ENCODE assay signal across 27 mouse cellular contexts in the genomic region with DNA sequence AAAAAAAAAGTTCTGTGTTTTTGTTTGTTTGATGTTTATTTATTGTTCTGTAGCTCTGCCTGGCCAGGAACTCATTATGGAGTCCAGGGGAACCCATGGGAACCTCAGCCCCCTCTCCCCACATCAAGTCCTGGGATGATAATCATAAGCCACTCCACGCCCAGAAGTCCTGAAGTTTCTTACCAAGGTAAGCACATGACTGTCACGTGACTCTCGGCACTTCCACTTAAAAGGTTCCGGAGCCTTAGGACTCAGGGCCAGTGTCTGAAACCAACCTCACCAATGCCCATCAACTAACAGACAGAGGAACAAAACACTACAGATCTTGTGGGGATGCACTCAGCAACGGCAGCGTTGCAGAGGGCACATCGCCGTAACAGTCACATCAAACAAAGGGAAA. TPM values are rescaled to one million over a fixed set of nuclear protein-coding genes. Genes with fewer than 3 reads are reported as not detected.
DNase-seq lines count a peak whose midpoint lies in the region; ATAC-seq lines count a peak whose summit lies in the region.
"Had no signal": no experiment of that assay in that cellular context is flagged by ENCODE, and none has a peak within 500 bp of the region (broad histone marks: within the 10 kb centered on the region; RNA-seq: fewer than 3 reads in every experiment).

No protein-coding gene starts in this region.

- no peak overlapping the region for H3K4me3 ChIP-seq in brown adipose tissue, adult 24 weeks (ENCODE audit: insufficient read depth, low read depth, low read length)
- H3K4me3 ChIP-seq in limb, embryonic 11.5 days (ENCODE audit: low read depth, low read length), result no peak overlapping the region
- no peak overlapping the region for H3K4me3 ChIP-seq in hindbrain, embryonic 10.5 days
- H3K4me3 ChIP-seq: forebrain, embryonic 10.5 days; forebrain, embryonic 13.5 days; heart, embryonic 12.5 days; heart, embryonic 15.5 days had no signal

- no peak for ATAC-seq in limb, embryonic 11.5 days (ENCODE audit: insufficient number of reproducible peaks, low FRiP score, low TSS enrichment, low read depth)
- ATAC-seq: CD4-positive, CD25-positive, alpha-beta regulatory T cell, adult 4 months; forebrain, embryonic 13.5 days; forebrain, embryonic 16.5 days; hindbrain, postnatal 0 days; inflammation-experienced regulatory T-cells, adult 6 months had no signal

- no peaks in the 10 kb centered on the region; the same call in 1 of the 2 replicates for H3K36me3 ChIP-seq in limb, embryonic 11.5 days (ENCODE audit: control insufficient read depth, insufficient read depth, low read length)
- peaks cover 32% of the 10 kb centered on the region for H3K36me3 ChIP-seq in hindbrain, embryonic 10.5 days
- H3K36me3 ChIP-seq: heart, embryonic 15.5 days had no signal

- peak overlapping the region; percentile 55 for H3K27ac ChIP-seq in brown adipose tissue, adult 24 weeks (replicated peaks; ENCODE audit: low read depth, low read length)
- H3K27ac ChIP-seq in limb, embryonic 11.5 days (replicated peaks; ENCODE audit: low read depth, low read length), result no peak overlapping the region
- H3K27ac ChIP-seq in hindbrain, embryonic 10.5 days, result no peak overlapping the region
- H3K27ac ChIP-seq: forebrain, embryonic 10.5 days; forebrain, embryonic 13.5 days; heart, embryonic 15.5 days; hindbrain, embryonic 14.5 days; hindbrain, postnatal 0 days had no signal

- peak overlapping the region; percentile 27; the same call in 1 of the 2 replicates for H3K9ac ChIP-seq in limb, embryonic 11.5 days (ENCODE audit: low read length)
- H3K9ac ChIP-seq: forebrain, embryonic 13.5 days; heart, embryonic 12.5 days; heart, embryonic 15.5 days; hindbrain, embryonic 14.5 days had no signal

- 76% methylated on average over 8 of the region's 8 CpGs for WGBS in limb, embryonic 11.5 days
- WGBS in hindbrain, embryonic 10.5 days, result 80% methylated on average over 8 of the region's 8 CpGs

- H3K27me3 ChIP-seq in limb, embryonic 11.5 days (ENCODE audit: control insufficient read depth, insufficient read depth, low read length), result no peaks in the 10 kb centered on the region
- no peaks in the 10 kb centered on the region for H3K27me3 ChIP-seq in hindbrain, embryonic 10.5 days (ENCODE audit: insufficient read depth, poor library complexity, severe bottlenecking)
- H3K27me3 ChIP-seq: forebrain, embryonic 13.5 days; heart, embryonic 12.5 days; heart, embryonic 15.5 days had no signal

- DNase-seq in R1 (ENCODE audit: low read depth, low spot score), result peak; percentile 63
- no peak for DNase-seq in limb, embryonic 11.5 days (ENCODE audit: low spot score)
- no peak for DNase-seq in layer of hippocampus, adult 9-10 months (ENCODE audit: low spot score)
- no peak for DNase-seq in layer of hippocampus, adult 11-12 months (ENCODE audit: low spot score)
- no peak for DNase-seq in hindbrain, embryonic 10.5 days (ENCODE audit: low spot score)
- DNase-seq: adrenal gland, adult 2 months; adrenal gland, postnatal 14 days; cerebellum, adult 11-12 months; cerebellum, adult 8-10 months; cerebellum, postnatal 10 days; cerebellum, postnatal 36 days; embryo, embryonic 11 days; gastrocnemius, postnatal 14 days; heart, adult 18-20 months; heart, postnatal 10 days; heart, postnatal 36 days had no signal

- H3K4me2 ChIP-seq in limb, embryonic 11.5 days (ENCODE audit: low read depth, severe bottlenecking), result no peak overlapping the region
- H3K4me2 ChIP-seq: forebrain, embryonic 13.5 days; heart, embryonic 12.5 days; heart, embryonic 15.5 days; hindbrain, embryonic 14.5 days had no signal

- H3K4me1 ChIP-seq in brown adipose tissue, adult 24 weeks (ENCODE audit: control insufficient read depth, insufficient read depth, insufficient read length, low read length), result peaks cover 35% of the 10 kb centered on the region
- peaks cover 8% of the 10 kb centered on the region; the same call in 1 of the 2 replicates for H3K4me1 ChIP-seq in limb, embryonic 11.5 days (ENCODE audit: control insufficient read depth, insufficient read depth, low read length)
- peaks cover 19% of the 10 kb centered on the region for H3K4me1 ChIP-seq in hindbrain, embryonic 10.5 days (replicated peaks)
- H3K4me1 ChIP-seq: forebrain, embryonic 13.5 days had no signal

- no peaks in the 10 kb centered on the region for H3K9me3 ChIP-seq in limb, embryonic 11.5 days (ENCODE audit: control insufficient read depth, low read length)
- peaks cover 7% of the 10 kb centered on the region; the same call in 1 of the 2 replicates for H3K9me3 ChIP-seq in hindbrain, embryonic 10.5 days
- H3K9me3 ChIP-seq: forebrain, embryonic 13.5 days; heart, embryonic 15.5 days had no signal

RNA-seq across cellular contexts. Expression of a gene that starts 23.9 kb away (rescaled TPM):
- polyA plus RNA-seq in brown adipose tissue, adult 24 weeks (2012; ENCODE audit: insufficient read depth, insufficient read length, missing spikeins), result 22.9 and 31.9 TPM in 2 replicates
- 16.0 and 17.0 TPM in 2 replicates for polyA plus RNA-seq in limb, embryonic 11.5 days (2014; fragmentation: Nextera tagmentation; extraction: Ambion mirVana)
- 35.7 and 40.3 TPM in 2 replicates for polyA plus RNA-seq in hindbrain, embryonic 10.5 days (2016; fragmentation: Nextera tagmentation; extraction: Ambion mirVana)
- polyA plus RNA-seq: CD4-positive, CD25-positive, alpha-beta regulatory T cell, adult 4 months had no signal

RNA-seq across cellular contexts. Expression of a gene that starts 58.4 kb away (rescaled TPM):
- not detected in 2 replicates for polyA plus RNA-seq in brown adipose tissue, adult 24 weeks (2012; ENCODE audit: insufficient read depth, insufficient read length, missing spikeins)
- not detected in 2 replicates for polyA plus RNA-seq in limb, embryonic 11.5 days (2014; fragmentation: Nextera tagmentation; extraction: Ambion mirVana)
- polyA plus RNA-seq in hindbrain, embryonic 10.5 days (2016; fragmentation: Nextera tagmentation; extraction: Ambion mirVana), result 0.12 and 0.24 TPM in 2 replicates
- polyA plus RNA-seq: C2C12; CD4-positive, CD25-positive, alpha-beta regulatory T cell, adult 4 months; heart, embryonic 12.5 days had no signal
